Mouse (Mus musculus) MEL (cell line): ENCODE measurements around the gene Actl11.

Source experiments
- MXI1 ChIP-seq: IDR thresholded peaks from 2 replicates; pipeline ENCODE4 v1.6.1; 2011; ENCODE audit warnings: mild to moderate bottlenecking, low read depth, low read length, improper control_type of control experiment
- POLR2A ChIP-seq, 2 experiments: IDR thresholded peaks; 2 replicates each; pipeline ENCODE4 v1.6.1; 2011 to 2012; ENCODE audit warnings: low read length in 2 of 2, mild to moderate bottlenecking in 2 of 2, control low read depth in 1 of 2, improper control_type of control experiment in 1 of 2, low read depth in 1 of 2, moderate library complexity in 1 of 2; ENCODE audit not compliant: control insufficient read depth in 1 of 2, insufficient read depth in 1 of 2, poor library complexity in 1 of 2
- TAL1 ChIP-seq: IDR thresholded peaks from 2 replicates; pipeline ENCODE4 v1.6.1; 2012; ENCODE audit warnings: mild to moderate bottlenecking, inconsistent platforms, low read length, moderate library complexity, mixed read lengths
- USF2 ChIP-seq, 2 experiments: IDR thresholded peaks; 2 replicates each; pipeline ENCODE4 v1.6.1; 2011 to 2012; ENCODE audit warnings: improper control_type of control experiment in 2 of 2, low read length in 2 of 2, borderline replicate concordance in 1 of 2, inconsistent platforms in 1 of 2, low read depth in 1 of 2, mild to moderate bottlenecking in 1 of 2; ENCODE audit not compliant: insufficient read depth in 1 of 2
- ZMIZ1 ChIP-seq: IDR thresholded peaks from 2 replicates; pipeline ENCODE4 v1.6.1; 2012; ENCODE audit warnings: low read depth, mild to moderate bottlenecking, inconsistent platforms, low read length, improper control_type of control experiment, moderate library complexity

GRCm38 (mm10) chr9:107975399-107976386 lies 47.4 kb downstream of the Actl11 start, which contains the start of gene Uba7:
- peak; percentile 81 for TF ChIP-seq MXI1
- TF ChIP-seq POLR2A (IDR thresholded peaks at IDR 0.05; ENCODE audit: control insufficient read depth in 1 of 2, insufficient read depth in 1 of 2, low read depth in 1 of 2, low read length in 2 of 2, poor library complexity in 1 of 2): peak; percentile 24 to 52; a peak in 1 of 4 replicates
- TF ChIP-seq TAL1: peak; percentile 96
- peak; percentile 59; the same call in 1 of the 2 replicates for TF ChIP-seq ZMIZ1
- no peak for TF ChIP-seq USF2 (IDR thresholded peaks at IDR 0.05; ENCODE audit: borderline replicate concordance in 1 of 2, insufficient read depth in 1 of 2, low read depth in 1 of 2, low read length in 2 of 2)
